Mouse (Mus musculus) embryonic facial prominence, embryonic 12.5 days (tissue): ENCODE results near the gene Snx6. TPM values are rescaled to one million over a fixed set of nuclear protein-coding genes. Genes with fewer than 3 reads are reported as not detected.

Experiments
- ATAC-seq: fragments of 200-750 bp; cut with Nextera tagmentation; 2 replicates; pipeline ENCODE4 v1.8.0; 2017; ENCODE audit not compliant: insufficient number of reproducible peaks, insufficient read depth, low FRiP score, low TSS enrichment
- H3K27ac ChIP-seq: fragments of 300-500 bp; sonication (generic); 2 replicates; pipeline ENCODE4 v1.5.1; 2016; ENCODE audit warnings: mild to moderate bottlenecking
- H3K27me3 ChIP-seq: fragments of 300-500 bp; sonication (generic); 2 replicates; pipeline ENCODE4 v1.6.1; 2016; ENCODE audit warnings: mild to moderate bottlenecking, moderate library complexity
- H3K36me3 ChIP-seq: fragments of 300-500 bp; sonication (generic); 2 replicates; pipeline ENCODE4 v1.6.1; 2016; ENCODE audit warnings: mild to moderate bottlenecking
- H3K4me1 ChIP-seq: fragments of 300-500 bp; sonication (generic); 2 replicates; pipeline ENCODE4 v1.6.1; 2016
- H3K4me2 ChIP-seq: fragments of 300-500 bp; sonication (generic); replicated peaks from 2 replicates; pipeline ENCODE4 v1.6.1; 2016; ENCODE audit warnings: mild to moderate bottlenecking, moderate library complexity
- H3K4me3 ChIP-seq: fragments of 300-500 bp; sonication (generic); 2 replicates; pipeline ENCODE4 v1.5.1; 2016; ENCODE audit warnings: mild to moderate bottlenecking
- H3K9ac ChIP-seq: fragments of 300-500 bp; sonication (generic); 2 replicates; pipeline ENCODE4 v1.6.1; 2016; ENCODE audit warnings: mild to moderate bottlenecking, moderate library complexity
- H3K9me3 ChIP-seq: fragments of 300-500 bp; sonication (generic); 2 replicates; pipeline ENCODE4 v1.6.1; 2016; ENCODE audit warnings: mild to moderate bottlenecking, moderate library complexity
- WGBS: fragments of 180-500 bp; shearing (Covaris S2); methylation state at CpG from one replicate; pipeline ENCODE4 v1.1.7; 2016; 5-methylcytosine and 5-hydroxymethylcytosine counted together
- polyA plus RNA-seq: library from polyadenylated mRNA; unstranded; fragments of >200 nt; fragmentation: Nextera tagmentation; extraction: Ambion mirVana; gene quantifications from 2 replicates; pipeline ENCODE4 v1.2.1, GENCODE M21; 2016

Gene Snx6
- polyA plus RNA-seq, 1 experiment from 2014 or later = 229 TPM

DNA sequence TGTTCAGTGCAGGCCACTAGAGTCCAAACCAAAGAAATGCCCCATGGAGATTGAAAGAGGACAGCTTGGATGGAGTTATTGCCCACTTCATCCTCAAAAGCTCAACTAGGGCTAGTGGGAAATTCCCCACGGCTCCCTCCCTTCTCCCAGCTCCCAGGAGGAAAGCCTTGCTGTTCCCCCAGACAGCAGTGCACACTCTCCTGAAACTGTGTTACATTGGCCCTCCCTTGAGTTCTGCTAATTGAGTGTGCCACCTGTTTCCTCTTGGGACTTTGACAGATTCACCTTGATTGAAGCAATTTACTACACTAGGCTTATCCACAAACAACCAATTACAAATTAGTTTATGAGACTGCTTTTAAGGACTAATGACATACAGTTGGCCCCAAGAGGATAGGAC, 32.5 kb upstream of the Snx6 start:
- Histone ChIP-seq H3K4me2 (no peak overlapping the region), H3K4me3 (no peak overlapping the region), H3K4me1 (no peaks in the 10 kb centered on the region), H3K9me3 (no peaks in the 10 kb centered on the region), H3K9ac (no peak overlapping the region), H3K27me3 (no peaks in the 10 kb centered on the region), H3K27ac (no peak overlapping the region), H3K36me3 (no peaks in the 10 kb centered on the region)
- no peak for ATAC-seq
- 77% methylated on average over 1 of the region's 1 CpGs for WGBS

GRCm38 (mm10) chr12:54825202-54825601, 29.7 kb upstream of the Snx6 start:
- 92% methylated on average over 3 of the region's 3 CpGs for WGBS
- no peaks in the 10 kb centered on the region for H3K27me3 ChIP-seq
- no peak for ATAC-seq
- H3K27ac ChIP-seq = no peak overlapping the region
- no peaks in the 10 kb centered on the region for H3K36me3 ChIP-seq
- no peak overlapping the region for H3K4me2 ChIP-seq
- H3K4me1 ChIP-seq = no peaks in the 10 kb centered on the region
- no peaks in the 10 kb centered on the region for H3K9me3 ChIP-seq
- H3K9ac ChIP-seq = no peak overlapping the region
- H3K4me3 ChIP-seq = no peak overlapping the region

- Histone ChIP-seq H3K27ac (no peak overlapping the region), H3K9ac (no peak overlapping the region), H3K9me3 (no peaks in the 10 kb centered on the region), H3K36me3 (no peaks in the 10 kb centered on the region), H3K4me1 (no peaks in the 10 kb centered on the region), H3K27me3 (no peaks in the 10 kb centered on the region), H3K4me3 (no peak overlapping the region), H3K4me2 (no peak overlapping the region)
- ATAC-seq = no peak
- 68% methylated on average over 4 of the region's 4 CpGs for WGBS
These were observed 27.4 kb upstream of the Snx6 start for GRCm38 (mm10) chr12:54822836-54823426.

- WGBS = 33% methylated on average over 2 of the region's 2 CpGs
- H3K4me1 ChIP-seq = no peaks in the 10 kb centered on the region
- H3K9me3 ChIP-seq = no peaks in the 10 kb centered on the region
- no peaks in the 10 kb centered on the region for H3K36me3 ChIP-seq
- no peak for ATAC-seq
- H3K4me2 ChIP-seq = no peak overlapping the region
- H3K27me3 ChIP-seq = no peaks in the 10 kb centered on the region
- no peak overlapping the region for H3K4me3 ChIP-seq
- H3K9ac ChIP-seq = no peak overlapping the region
- no peak overlapping the region for H3K27ac ChIP-seq
These were observed 25.2 kb upstream of the Snx6 start for GRCm38 (mm10) chr12:54820684-54821161.

DNA sequence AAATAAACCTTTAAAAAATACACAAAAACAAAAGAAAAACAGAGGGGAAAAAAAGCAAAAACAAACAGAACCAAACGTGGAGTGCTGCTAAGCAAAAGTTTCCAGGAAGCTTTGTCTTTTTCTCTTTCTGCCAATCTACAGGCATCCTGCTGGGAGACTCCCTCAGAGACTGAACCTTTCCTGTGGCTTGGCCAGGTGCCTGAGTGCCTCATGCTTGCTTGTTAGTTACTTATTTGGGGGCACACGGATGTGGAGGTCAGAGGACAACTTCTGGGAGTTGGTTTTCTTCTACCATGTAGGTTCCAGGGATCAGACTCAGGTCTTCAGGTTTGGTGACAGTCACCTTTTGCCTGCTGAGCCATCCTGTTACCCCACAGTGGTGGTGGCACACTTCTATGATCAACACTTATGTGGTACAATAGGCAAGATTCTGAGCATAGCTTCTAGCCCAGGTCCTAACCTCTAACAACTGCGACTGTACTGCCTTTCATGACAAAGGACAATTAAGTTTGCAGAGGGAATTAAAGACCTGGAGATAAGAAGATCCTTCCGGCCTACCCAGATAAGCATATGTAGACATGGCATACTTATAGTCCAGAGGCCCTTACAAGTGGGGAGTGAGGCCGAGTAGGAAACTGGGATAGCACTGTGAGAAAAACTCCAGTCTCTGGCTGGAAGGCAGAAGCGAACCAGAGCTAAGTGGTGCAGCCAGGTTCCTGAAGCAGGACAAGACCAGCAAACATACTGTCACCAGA, 23.9 kb upstream of the Snx6 start:
- H3K4me1 ChIP-seq = no peaks in the 10 kb centered on the region
- no peak overlapping the region for H3K4me2 ChIP-seq
- H3K27me3 ChIP-seq = no peaks in the 10 kb centered on the region
- no peak overlapping the region for H3K27ac ChIP-seq
- H3K4me3 ChIP-seq = no peak overlapping the region
- no peak overlapping the region for H3K9ac ChIP-seq
- H3K9me3 ChIP-seq = no peaks in the 10 kb centered on the region
- 69% methylated on average over 6 of the region's 6 CpGs for WGBS
- H3K36me3 ChIP-seq = no peaks in the 10 kb centered on the region
- ATAC-seq = no peak

DNA sequence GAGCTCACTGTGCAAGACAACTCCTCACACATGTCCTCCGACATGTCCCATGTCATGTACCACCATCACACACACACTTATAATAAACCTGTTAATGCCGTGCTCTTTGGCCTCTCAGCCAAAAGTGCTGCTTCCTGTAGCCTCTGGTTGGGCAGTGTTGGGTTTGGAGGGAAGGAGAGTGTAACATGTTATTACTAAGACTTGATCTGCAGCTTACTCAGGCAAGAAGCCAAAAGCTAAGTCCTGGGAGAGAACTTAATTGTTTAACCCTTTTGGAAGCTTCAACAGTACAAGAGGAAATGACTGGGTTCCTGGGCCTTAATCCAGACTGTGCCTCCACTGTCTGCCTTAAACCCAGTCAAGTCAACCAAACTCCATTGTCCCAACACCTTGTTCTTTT, 14.6 kb upstream of the Snx6 start:
- ATAC-seq = no peak
- Histone ChIP-seq H3K9me3 (no peaks in the 10 kb centered on the region), H3K9ac (no peak overlapping the region), H3K36me3 (no peaks in the 10 kb centered on the region), H3K27ac (no peak overlapping the region), H3K4me2 (no peak overlapping the region), H3K4me1 (no peaks in the 10 kb centered on the region), H3K27me3 (no peaks in the 10 kb centered on the region), H3K4me3 (no peak overlapping the region)
- WGBS = 74% methylated on average over 2 of the region's 2 CpGs

- H3K9ac ChIP-seq = no peak overlapping the region
- H3K27me3 ChIP-seq = no peaks in the 10 kb centered on the region
- no peak overlapping the region for H3K4me3 ChIP-seq
- H3K27ac ChIP-seq = no peak overlapping the region
- H3K4me1 ChIP-seq = no peaks in the 10 kb centered on the region
- no peak for ATAC-seq
- no peak overlapping the region for H3K4me2 ChIP-seq
- 59% methylated on average over 6 of the region's 6 CpGs for WGBS
- H3K36me3 ChIP-seq = no peaks in the 10 kb centered on the region
- no peaks in the 10 kb centered on the region for H3K9me3 ChIP-seq
These were observed 12.0 kb upstream of the Snx6 start for GRCm38 (mm10) chr12:54807481-54807880.

- no peak overlapping the region for H3K4me3 ChIP-seq
- no peaks in the 10 kb centered on the region for H3K4me1 ChIP-seq
- ATAC-seq = no peak
- no peak overlapping the region for H3K27ac ChIP-seq
- no peaks in the 10 kb centered on the region for H3K9me3 ChIP-seq
- no peak overlapping the region for H3K9ac ChIP-seq
- no peaks in the 10 kb centered on the region for H3K36me3 ChIP-seq
- no peak overlapping the region for H3K4me2 ChIP-seq
- 57% methylated on average over 6 of the region's 6 CpGs for WGBS
- H3K27me3 ChIP-seq = no peaks in the 10 kb centered on the region
These were observed 10.6 kb upstream of the Snx6 start for GRCm38 (mm10) chr12:54806131-54806530.

- no peaks in the 10 kb centered on the region for H3K36me3 ChIP-seq
- no peak overlapping the region for H3K4me2 ChIP-seq
- H3K27ac ChIP-seq = no peak overlapping the region
- no peaks in the 10 kb centered on the region for H3K27me3 ChIP-seq
- no peaks in the 10 kb centered on the region for H3K4me1 ChIP-seq
- ATAC-seq = no peak
- 77% methylated on average over 6 of the region's 6 CpGs for WGBS
- no peak overlapping the region for H3K9ac ChIP-seq
- no peaks in the 10 kb centered on the region for H3K9me3 ChIP-seq
- no peak overlapping the region for H3K4me3 ChIP-seq
These were observed 9.9 kb upstream of the Snx6 start for GRCm38 (mm10) chr12:54805254-54806002.

- no peaks in the 10 kb centered on the region for H3K9me3 ChIP-seq
- H3K27ac ChIP-seq = no peak overlapping the region
- no peak overlapping the region for H3K4me2 ChIP-seq
- H3K9ac ChIP-seq = no peak overlapping the region
- no peaks in the 10 kb centered on the region for H3K27me3 ChIP-seq
- 90% methylated on average over 3 of the region's 3 CpGs for WGBS
- H3K36me3 ChIP-seq = no peaks in the 10 kb centered on the region
- ATAC-seq = no peak
- no peaks in the 10 kb centered on the region for H3K4me1 ChIP-seq
- no peak overlapping the region for H3K4me3 ChIP-seq
These were observed 8.0 kb upstream of the Snx6 start for GRCm38 (mm10) chr12:54803531-54803930.

- no peak for ATAC-seq
- no peaks in the 10 kb centered on the region for H3K36me3 ChIP-seq
- 91% methylated on average over 8 of the region's 8 CpGs for WGBS
- no peak overlapping the region for H3K9ac ChIP-seq
- H3K4me1 ChIP-seq = peaks cover 16% of the 10 kb centered on the region
- no peak overlapping the region for H3K27ac ChIP-seq
- no peaks in the 10 kb centered on the region for H3K27me3 ChIP-seq
- H3K4me2 ChIP-seq = no peak overlapping the region
- no peaks in the 10 kb centered on the region for H3K9me3 ChIP-seq
- no peak overlapping the region for H3K4me3 ChIP-seq
These were observed 1.2 kb upstream of the Snx6 start for GRCm38 (mm10) chr12:54796516-54797195.
